Mouse (Mus musculus) ES-Bruce4 (cell line): ENCODE measurements around the gene Urod. TPM values are rescaled to one million over a fixed set of nuclear protein-coding genes. Genes with fewer than 3 reads are reported as not detected.

Experiments used
- H3K27ac ChIP-seq: 2 replicates; pipeline ENCODE4 v1.5.1; 2012; ENCODE audit warnings: low read length, inconsistent platforms; ENCODE audit not compliant: insufficient read depth
- H3K27me3 ChIP-seq: 2 replicates; pipeline ENCODE4 v1.6.1; 2012; ENCODE audit warnings: mild to moderate bottlenecking, low read length, inconsistent platforms; ENCODE audit not compliant: control insufficient read depth, poor library complexity, insufficient read depth, severe bottlenecking
- H3K36me3 ChIP-seq: 2 replicates; pipeline ENCODE4 v1.6.1; 2012; ENCODE audit warnings: inconsistent platforms, mild to moderate bottlenecking, low read length, moderate library complexity; ENCODE audit not compliant: control insufficient read depth, poor library complexity, insufficient read depth, severe bottlenecking
- H3K4me1 ChIP-seq: one replicate; pipeline ENCODE4 v1.8.1; 2011; ENCODE audit warnings: low read length; ENCODE audit not compliant: control insufficient read depth, insufficient read depth
- H3K4me3 ChIP-seq: 2 replicates; pipeline ENCODE4 v1.5.1; 2011; ENCODE audit warnings: low read depth, mild to moderate bottlenecking, low read length
- H3K9ac ChIP-seq: 2 replicates; pipeline ENCODE4 v1.6.1; 2012; ENCODE audit warnings: low read depth, mild to moderate bottlenecking, inconsistent platforms; ENCODE audit not compliant: poor library complexity, severe bottlenecking
- H3K9me3 ChIP-seq: replicated peaks from 2 replicates; pipeline ENCODE4 v1.6.1; 2012; ENCODE audit warnings: mild to moderate bottlenecking, low read length, inconsistent platforms; ENCODE audit not compliant: control insufficient read depth, poor library complexity, insufficient read depth, severe bottlenecking
- CTCF ChIP-seq: IDR thresholded peaks from one replicate; pipeline ENCODE4 v1.8.1; 2011; ENCODE audit warnings: low read depth, low read length
- EP300 ChIP-seq: IDR thresholded peaks from 2 replicates; pipeline ENCODE4 v1.6.1; 2011; ENCODE audit warnings: low read depth, low read length; ENCODE audit not compliant: insufficient read depth
- POLR2A ChIP-seq: IDR thresholded peaks from one replicate; pipeline ENCODE4 v1.8.1; 2011; ENCODE audit warnings: low read length; ENCODE audit not compliant: insufficient read depth
- polyA plus RNA-seq: library from polyadenylated mRNA; stranded (reverse); fragments of >200 nt; gene quantifications from 2 replicates; pipeline ENCODE4 v1.2.4, GENCODE M21; 2011; ENCODE audit warnings: low read depth; ENCODE audit not compliant: missing spikeins, insufficient read depth, insufficient read length

The Urod gene
- polyA plus RNA-seq, 1 experiment: 79.3 TPM

DNA sequence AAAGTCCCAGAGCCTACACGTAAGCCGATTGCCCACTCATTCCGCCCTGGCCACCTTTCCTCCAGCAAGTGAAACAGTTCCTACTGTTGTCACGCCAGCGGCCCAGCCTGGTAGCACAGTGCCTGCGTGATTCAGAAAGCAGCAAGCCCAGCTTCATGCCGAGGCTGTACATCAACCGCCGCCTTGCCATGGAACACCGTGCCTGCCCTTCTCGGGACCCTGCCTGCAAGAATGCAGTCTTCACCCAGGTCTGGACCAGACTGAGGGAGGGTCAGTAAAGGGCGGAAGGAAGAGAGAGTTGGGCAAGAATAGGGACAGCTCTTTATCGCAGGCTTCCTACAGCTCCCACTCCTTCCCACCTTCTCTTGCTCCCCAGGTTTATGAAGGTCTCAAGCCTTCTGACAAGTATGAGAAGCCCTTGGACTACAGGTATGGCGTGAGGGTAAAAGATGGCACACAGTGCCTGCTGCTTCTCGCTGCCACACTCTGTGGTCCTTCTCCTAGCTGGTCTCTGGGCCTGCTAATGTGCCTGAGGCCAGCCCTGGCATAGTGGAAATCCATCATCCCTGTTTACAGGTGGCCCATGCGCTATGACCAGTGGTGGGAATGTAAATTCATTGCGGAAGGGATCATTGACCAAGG, 5.4 kb upstream of the Urod start:
- H3K4me3 ChIP-seq: no peak overlapping the region
- no peaks in the 10 kb centered on the region for H3K36me3 ChIP-seq
- H3K4me1 ChIP-seq: no peaks in the 10 kb centered on the region
- TF ChIP-seq EP300: no peak
- no peak for TF ChIP-seq POLR2A
- no peak for TF ChIP-seq CTCF
- H3K27ac ChIP-seq: no peak overlapping the region
- no peaks in the 10 kb centered on the region for H3K9me3 ChIP-seq
- no peaks in the 10 kb centered on the region for H3K27me3 ChIP-seq
- no peak overlapping the region for H3K9ac ChIP-seq

- Histone ChIP-seq H3K27me3 (no peaks in the 10 kb centered on the region), H3K4me3 (peak overlapping the region; percentile 74), H3K9me3 (no peaks in the 10 kb centered on the region), H3K27ac (no peak overlapping the region), H3K4me1 (no peaks in the 10 kb centered on the region), H3K36me3 (no peaks in the 10 kb centered on the region), H3K9ac (peak overlapping the region; percentile 55)
- TF ChIP-seq EP300: no peak
- no peak for TF ChIP-seq POLR2A
- peak; percentile 46 for TF ChIP-seq CTCF
These were observed 1.6 kb upstream of the Urod start for GRCm38 (mm10) chr4:116995798-116996135.

DNA sequence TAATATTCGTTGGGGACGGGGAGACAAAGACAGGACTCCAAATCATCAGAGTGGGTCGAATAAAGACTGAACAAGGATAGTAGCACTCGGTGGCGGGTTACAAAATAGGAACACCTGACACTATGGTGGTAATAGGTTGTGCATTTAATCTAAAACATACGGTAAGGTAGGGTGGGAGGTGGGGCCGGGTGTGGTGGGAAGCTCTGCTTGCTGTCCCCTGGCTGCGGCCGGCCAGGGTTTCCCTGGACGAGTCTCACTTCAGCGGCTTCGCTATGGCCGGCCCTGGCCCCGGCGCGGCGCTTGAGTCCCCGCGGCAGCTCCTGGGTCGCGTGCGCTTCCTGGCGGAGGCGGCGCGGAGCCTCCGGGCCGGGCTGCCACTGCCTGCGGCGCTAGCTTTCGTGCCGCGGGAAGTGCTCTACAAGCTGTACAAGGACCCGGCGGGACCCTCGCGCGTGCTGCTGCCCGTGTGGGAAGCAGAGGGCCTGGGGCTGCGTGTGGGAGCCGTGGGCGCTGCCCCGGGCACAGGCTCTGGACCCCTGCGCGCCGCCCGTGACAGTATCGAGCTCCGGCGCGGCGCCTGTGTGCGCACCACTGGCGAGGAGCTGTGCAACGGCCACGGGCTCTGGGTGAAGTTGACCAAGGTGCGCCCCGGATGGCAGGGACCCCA, 1.1 kb upstream of the Urod start, which contains the start of gene Hectd3:
Gene Hectd3, plus strand, starts transcription at position 187 of the 667 bp plus-strand sequence.
- Histone ChIP-seq H3K4me3 (peak within 1 kb of the TSS; percentile 88), H3K36me3 (no peaks in the 10 kb centered on the region), H3K9me3 (no peaks in the 10 kb centered on the region), H3K9ac (peak within 1 kb of the TSS; percentile 75), H3K27me3 (no peaks in the 10 kb centered on the region), H3K4me1 (no peaks in the 10 kb centered on the region), H3K27ac (no peak within 1 kb of the TSS)
- TF ChIP-seq POLR2A (no peak), CTCF (no peak), EP300 (no peak)

DNA sequence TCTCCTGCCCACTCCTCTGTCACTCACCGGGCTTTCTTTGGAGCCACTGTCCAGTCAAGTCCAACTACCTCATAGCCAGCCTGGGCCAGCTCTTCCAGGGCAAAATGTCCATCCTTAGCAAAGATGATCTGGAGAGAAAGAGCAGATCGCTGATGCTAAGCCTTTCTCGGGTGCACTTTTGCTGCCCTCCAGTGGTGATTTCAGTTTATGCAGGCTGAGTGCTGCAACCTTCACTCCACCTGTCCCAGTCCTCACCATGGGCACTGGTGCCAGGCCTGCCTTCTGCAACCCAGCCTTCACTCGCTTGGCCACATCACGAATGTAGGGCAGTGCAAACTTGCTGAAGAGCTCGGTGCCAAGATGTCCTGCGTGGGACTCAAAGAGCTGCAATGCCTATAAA, 2.8 kb downstream of the Urod start:
- TF ChIP-seq EP300 (no peak), CTCF (peak; percentile 82), POLR2A (no peak)
- Histone ChIP-seq H3K9ac (no peak overlapping the region), H3K27me3 (no peaks in the 10 kb centered on the region), H3K4me3 (no peak overlapping the region), H3K36me3 (no peaks in the 10 kb centered on the region), H3K9me3 (no peaks in the 10 kb centered on the region), H3K4me1 (peaks cover 2% of the 10 kb centered on the region), H3K27ac (no peak overlapping the region)

DNA sequence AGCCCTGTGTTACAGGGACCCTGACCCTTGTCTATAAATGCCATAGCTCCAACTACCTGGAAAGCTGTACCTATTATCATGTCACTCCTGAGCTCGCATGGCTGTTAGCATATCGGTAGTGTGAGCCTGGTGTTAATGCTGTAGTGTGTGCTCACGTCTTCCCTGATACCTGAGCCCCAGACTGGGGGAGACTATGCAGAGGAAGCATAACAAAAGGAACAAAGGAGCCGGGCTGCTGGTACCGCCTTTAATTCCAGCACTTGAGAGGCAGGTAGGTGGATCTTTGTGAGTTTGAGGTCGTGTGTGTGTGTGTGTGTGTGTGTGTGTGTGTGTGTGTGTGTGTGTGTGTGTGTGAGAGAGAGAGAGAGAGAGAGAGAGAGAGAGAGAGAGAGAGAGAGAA, 4.5 kb downstream of the Urod start:
- no peaks in the 10 kb centered on the region for H3K9me3 ChIP-seq
- TF ChIP-seq EP300: no peak
- no peak for TF ChIP-seq CTCF
- no peak for TF ChIP-seq POLR2A

GRCm38 (mm10) chr4:116987122-116987456, 7.1 kb downstream of the Urod start:
- Histone ChIP-seq H3K27ac (no peak overlapping the region), H3K4me3 (no peak overlapping the region), H3K4me1 (peaks cover 2% of the 10 kb centered on the region), H3K27me3 (no peaks in the 10 kb centered on the region), H3K9ac (no peak overlapping the region), H3K36me3 (no peaks in the 10 kb centered on the region), H3K9me3 (no peaks in the 10 kb centered on the region)
- TF ChIP-seq CTCF (no peak), EP300 (no peak), POLR2A (no peak)

More for the DNA sequence above, 4.5 kb downstream of the Urod start:
- no peak overlapping the region for H3K9ac ChIP-seq
- H3K4me3 ChIP-seq: no peak overlapping the region
- no peaks in the 10 kb centered on the region for H3K36me3 ChIP-seq
- no peaks in the 10 kb centered on the region for H3K27me3 ChIP-seq
- peaks cover 2% of the 10 kb centered on the region for H3K4me1 ChIP-seq
- 0 out of 2 replicates have a peak overlapping the region, but pooled peaks have one; percentile 5 for H3K27ac ChIP-seq
